Mouse (Mus musculus) cerebellum, adult 2 months (tissue): Measurements from ENCODE around the gene Prl2a1.

ENCODE experiments used
- CTCF ChIP-seq: fragments of 200-500 bp; IDR thresholded peaks from 2 replicates; pipeline ENCODE4 v1.5.1; 2011; ENCODE audit warnings: low read depth, mild to moderate bottlenecking, control low read depth, low read length, moderate library complexity, borderline replicate concordance; ENCODE audit not compliant: insufficient read depth
- POLR2A ChIP-seq: fragments of 200-500 bp; IDR thresholded peaks from 2 replicates; pipeline ENCODE4 v1.6.1; 2011; ENCODE audit warnings: low read length, control low read depth, borderline replicate concordance; ENCODE audit not compliant: insufficient read depth

DNA sequence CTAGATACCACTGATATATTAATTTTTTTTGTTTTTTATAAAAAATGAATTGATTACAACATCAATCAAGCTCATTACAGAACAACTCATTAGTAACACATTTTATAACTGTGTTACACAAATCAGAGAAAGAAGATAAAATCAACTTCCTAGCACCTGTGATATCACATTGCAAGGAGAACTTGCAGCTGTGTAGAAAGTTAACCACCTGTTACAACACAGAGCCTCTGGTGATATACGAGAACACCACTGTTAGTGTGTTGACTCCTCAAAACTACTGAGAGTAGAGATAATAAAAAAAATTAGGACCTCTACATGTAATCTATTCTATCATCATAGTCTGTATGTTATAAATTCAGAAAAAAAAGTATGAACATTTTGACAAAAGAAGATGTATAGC is 1.3 kb downstream of the Prl2a1 start:
- TF ChIP-seq CTCF = no peak
- no peak for TF ChIP-seq POLR2A
